9 mouse cellular contexts compared by ENCODE assay signal in genomic region chr1:90221811-90222361, GRCm38 (mm10). TPM values are rescaled to one million over a fixed set of nuclear protein-coding genes. Genes with fewer than 3 reads are reported as not detected.
DNase-seq lines count a peak whose midpoint lies in the region; ATAC-seq lines count a peak whose summit lies in the region.
"Had no signal": no experiment of that assay in that cellular context is flagged by ENCODE, and none has a peak within 500 bp of the region (broad histone marks: within the 10 kb centered on the region; RNA-seq: fewer than 3 reads in every experiment).

No protein-coding gene starts in this region.

- peak; percentile 62 to 69 for DNase-seq in cerebellum, postnatal 14 days
- DNase-seq in cerebellum, adult 9-10 months, result no peak
- DNase-seq in midbrain, embryonic 10.5 days (ENCODE audit: low spot score), result peak; percentile 58
- DNase-seq in right cerebral cortex, postnatal 4 days, result peak; percentile 67
- DNase-seq in gastrocnemius, adult 8-10 months (ENCODE audit: low spot score in 2 of 2), result no peak
- no peak for DNase-seq in ovary, adult 18-20 months (ENCODE audit: low spot score)
- DNase-seq: gastrocnemius, postnatal 10 days had no signal

- no peak overlapping the region for H3K4me3 ChIP-seq in hindbrain, embryonic 15.5 days
- H3K4me3 ChIP-seq in midbrain, embryonic 10.5 days, result 0 out of 2 replicates have a peak overlapping the region, but pooled peaks have one; percentile 1
- H3K4me3 ChIP-seq in kidney, embryonic 15.5 days (replicated peaks), result no peak overlapping the region

- peak overlapping the region; percentile 46; the same call in 1 of the 2 replicates for H3K27ac ChIP-seq in hindbrain, embryonic 15.5 days (replicated peaks)
- H3K27ac ChIP-seq in midbrain, embryonic 10.5 days (replicated peaks), result peak overlapping the region; percentile 68
- no peak overlapping the region for H3K27ac ChIP-seq in kidney, embryonic 15.5 days

- peak; percentile 53 for ATAC-seq in hindbrain, embryonic 15.5 days (ENCODE audit: low FRiP score, low read depth)
- ATAC-seq in kidney, embryonic 15.5 days (replicated peaks; ENCODE audit: low FRiP score), result no peak

- WGBS in hindbrain, embryonic 15.5 days, result 17% methylated on average over 18 of the region's 18 CpGs
- WGBS in midbrain, embryonic 10.5 days, result 65% methylated on average over 18 of the region's 18 CpGs
- WGBS in kidney, embryonic 15.5 days, result 76% methylated on average over 18 of the region's 18 CpGs

- H3K9ac ChIP-seq in hindbrain, embryonic 15.5 days, result no peak overlapping the region
- no peak overlapping the region for H3K9ac ChIP-seq in kidney, embryonic 15.5 days

- peak overlapping the region; percentile 29 for H3K4me2 ChIP-seq in hindbrain, embryonic 15.5 days
- H3K4me2 ChIP-seq in kidney, embryonic 15.5 days, result no peak overlapping the region

- H3K4me1 ChIP-seq in hindbrain, embryonic 15.5 days (replicated peaks), result peaks cover 33% of the 10 kb centered on the region
- H3K4me1 ChIP-seq in midbrain, embryonic 10.5 days, result peaks cover 64% of the 10 kb centered on the region
- H3K4me1 ChIP-seq in kidney, embryonic 15.5 days, result peaks cover 25% of the 10 kb centered on the region

- no peaks in the 10 kb centered on the region for H3K27me3 ChIP-seq in hindbrain, embryonic 15.5 days
- H3K27me3 ChIP-seq in midbrain, embryonic 10.5 days (ENCODE audit: low read depth, poor library complexity, severe bottlenecking), result peaks cover 12% of the 10 kb centered on the region; the same call in 1 of the 2 replicates
- H3K27me3 ChIP-seq in kidney, embryonic 15.5 days, result no peaks in the 10 kb centered on the region

- H3K9me3 ChIP-seq in hindbrain, embryonic 15.5 days, result no peaks in the 10 kb centered on the region
- H3K9me3 ChIP-seq in midbrain, embryonic 10.5 days (replicated peaks), result no peaks in the 10 kb centered on the region; the same call in 1 of the 2 replicates
- H3K9me3 ChIP-seq in kidney, embryonic 15.5 days (replicated peaks), result 0 out of 2 replicates have a peak, but pooled peaks cover 4% of the 10 kb centered on the region

- no peaks in the 10 kb centered on the region for H3K36me3 ChIP-seq in hindbrain, embryonic 15.5 days
- H3K36me3 ChIP-seq in midbrain, embryonic 10.5 days, result peaks cover 14% of the 10 kb centered on the region
- peaks cover 4% of the 10 kb centered on the region; the same call in 1 of the 2 replicates for H3K36me3 ChIP-seq in kidney, embryonic 15.5 days

RNA-seq across cellular contexts. Expression of gene Ackr3, which starts 18.1 kb away (rescaled TPM):
- 9.6 and 10.4 TPM in 2 replicates for polyA plus RNA-seq in hindbrain, embryonic 15.5 days (2015; fragmentation: Nextera tagmentation; extraction: Ambion mirVana)
- 26.3 and 30.9 TPM in 2 replicates for polyA plus RNA-seq in midbrain, embryonic 10.5 days (2016; fragmentation: Nextera tagmentation; extraction: Ambion mirVana)
- 10 to 100 TPM in 2 of 4 experiments, 1 to 10 TPM in 2; 7.3 to 13.2 (median 10.2) TPM for total RNA-seq in gastrocnemius, adult 8-10 months (2022)
- 42.9 and 46.8 TPM in 2 replicates for polyA plus RNA-seq in kidney, embryonic 15.5 days (2015; fragmentation: Nextera tagmentation; extraction: Ambion mirVana)

Comparison
In these comparisons a context has a peak if more than half of its experiments do, and no peak if none do; other contexts are left out.
1. DNase-seq: peak in cerebellum, postnatal 14 days (2 of 2), midbrain, embryonic 10.5 days (single experiment) and right cerebral cortex, postnatal 4 days (single experiment); none in cerebellum, adult 9-10 months (single experiment), gastrocnemius, adult 8-10 months (0 of 2) and ovary, adult 18-20 months (single experiment).